Mouse (Mus musculus) frontal cortex, postnatal 25 days (tissue): ENCODE data around the gene Pde6c.

Experiments used
- DNase-seq, 2 experiments: peaks; one replicate each; pipeline ENCODE4 v3.0.0; 2022; ENCODE audit warnings: low spot score in 2 of 2

Gene Pde6c

DNA sequence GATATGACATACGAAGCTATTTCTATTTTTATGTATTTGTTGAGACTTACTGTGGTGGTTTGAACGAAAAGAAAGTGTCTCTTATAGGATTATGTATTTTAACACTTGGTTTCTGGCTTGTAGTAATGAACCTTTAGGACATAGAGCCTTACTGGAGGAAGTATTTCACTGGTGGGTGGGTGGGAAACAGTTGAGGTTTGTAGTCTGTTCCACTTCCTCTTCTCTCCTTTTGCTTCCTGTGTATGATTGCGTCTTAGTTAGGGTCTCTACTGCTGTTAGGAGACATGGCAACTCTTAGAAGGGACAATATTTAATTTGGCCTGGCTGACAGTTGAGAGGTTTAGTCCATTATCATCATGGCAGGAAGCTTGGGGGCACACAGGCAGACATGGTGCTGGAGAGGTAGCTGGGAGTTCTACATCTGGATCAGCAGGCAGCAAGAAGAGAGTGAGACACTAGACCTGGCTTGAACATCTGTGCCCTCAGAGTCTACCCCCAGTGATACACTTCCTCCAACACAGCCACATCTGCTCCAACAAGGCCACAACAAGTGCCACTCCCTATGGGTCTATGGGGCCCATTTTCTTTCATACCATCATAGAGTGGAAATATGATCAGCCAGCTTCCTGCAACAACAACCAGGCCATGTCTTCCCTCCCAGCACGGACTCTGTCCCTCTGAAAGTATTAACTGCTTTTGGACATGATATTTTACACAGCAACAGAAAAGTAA is 11.1 kb downstream of the Pde6c start:
- no peak for DNase-seq

GRCm38 (mm10) chr19:38156243-38156642 is 23.7 kb downstream of the Pde6c start:
- no peak for DNase-seq

DNA sequence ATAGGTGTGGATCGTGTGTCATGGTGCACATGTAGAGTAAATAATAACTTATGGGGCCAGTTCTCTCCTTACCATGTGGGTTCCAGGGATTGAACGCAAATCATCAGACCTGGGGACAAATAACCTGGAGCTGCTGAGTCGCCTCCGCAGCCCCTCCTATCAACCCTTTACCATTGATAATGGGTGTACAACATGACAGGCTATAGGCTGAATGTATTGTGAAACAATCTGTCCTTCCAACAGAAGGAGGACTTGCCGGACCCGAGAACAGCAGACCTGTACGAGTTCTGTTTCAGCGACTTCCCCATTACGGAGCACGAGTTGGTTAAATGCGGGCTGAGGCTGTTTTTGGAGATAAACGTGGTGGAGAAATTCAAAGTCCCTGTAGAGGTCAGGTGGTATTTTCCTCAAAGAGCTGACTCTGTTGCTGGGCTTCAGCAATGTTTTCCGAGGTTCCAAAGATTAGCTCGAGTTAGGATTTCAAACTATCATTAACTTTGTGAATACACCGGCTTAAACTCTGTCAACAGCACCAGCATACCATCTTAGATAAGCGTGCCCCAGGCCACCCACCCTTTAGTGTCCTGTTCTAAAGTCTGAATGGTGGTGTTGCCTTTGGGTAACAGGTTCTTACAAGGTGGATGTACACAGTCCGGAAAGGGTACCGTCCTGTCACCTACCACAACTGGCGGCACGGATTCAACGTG is 29.2 kb downstream of the Pde6c start:
- no peak for DNase-seq

- DNase-seq: no peak
These were observed 32.1 kb downstream of the Pde6c start for GRCm38 (mm10) chr19:38164633-38165032.

DNA sequence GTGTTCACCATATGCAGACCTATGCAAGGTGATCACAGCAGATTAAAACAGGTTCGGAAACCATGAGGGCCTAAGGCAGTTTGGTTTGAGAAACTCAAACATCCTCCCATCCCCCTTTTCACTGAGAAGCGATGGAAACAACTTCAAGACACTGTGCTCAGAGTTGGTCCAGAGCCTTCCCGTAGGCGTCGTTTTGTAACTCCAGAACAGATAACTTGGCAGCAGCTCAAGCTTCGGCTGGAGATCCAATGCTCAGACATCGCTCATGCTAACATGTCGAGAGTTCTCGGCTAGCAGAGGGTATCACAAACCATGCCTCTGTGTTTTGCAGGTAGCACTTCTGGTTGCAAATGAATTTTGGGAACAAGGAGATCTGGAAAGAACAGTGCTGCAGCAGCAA is 47.1 kb downstream of the Pde6c start:
- DNase-seq: no peak

GRCm38 (mm10) chr19:38186631-38187344 is 54.2 kb downstream of the Pde6c start:
- DNase-seq: no peak

DNA sequence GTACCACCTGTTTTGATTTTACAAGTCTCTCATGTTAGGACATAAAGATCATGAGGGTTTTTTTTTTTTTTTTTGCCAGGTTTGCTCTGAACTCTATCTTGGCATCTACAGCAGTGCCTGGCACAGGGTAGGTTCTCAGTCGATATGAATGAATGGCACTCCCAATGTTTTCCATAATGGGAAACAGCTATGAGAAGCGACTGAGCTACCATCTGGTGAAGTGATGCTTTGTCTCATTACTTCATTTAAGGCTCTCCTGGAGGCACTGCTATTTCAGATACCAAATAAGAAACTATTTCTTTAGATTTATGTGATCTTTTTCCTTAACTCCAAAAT is 54.7 kb downstream of the Pde6c start:
- no peak for DNase-seq

GRCm38 (mm10) chr19:38190606-38191005 is 58.0 kb downstream of the Pde6c start:
- no peak for DNase-seq

DNA sequence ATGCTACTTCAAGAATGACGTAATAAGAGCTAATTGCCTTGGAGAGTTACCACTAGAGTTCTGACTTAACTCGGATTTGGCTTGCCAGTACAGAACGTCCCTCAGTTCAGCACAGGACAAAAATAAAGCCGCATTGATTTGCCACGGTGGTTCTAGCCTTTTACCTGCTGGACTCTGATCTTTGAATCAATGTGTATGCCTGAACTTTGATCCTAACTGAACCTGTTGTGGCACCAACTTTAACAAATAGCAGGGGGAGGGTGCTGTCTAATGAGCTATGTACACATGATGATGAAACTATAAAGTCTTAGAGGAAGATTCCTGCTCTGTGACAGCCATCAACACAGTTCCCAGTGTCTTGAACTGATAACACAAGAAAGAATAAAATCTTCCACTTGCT is 58.9 kb downstream of the Pde6c start:
- DNase-seq: no peak

DNA sequence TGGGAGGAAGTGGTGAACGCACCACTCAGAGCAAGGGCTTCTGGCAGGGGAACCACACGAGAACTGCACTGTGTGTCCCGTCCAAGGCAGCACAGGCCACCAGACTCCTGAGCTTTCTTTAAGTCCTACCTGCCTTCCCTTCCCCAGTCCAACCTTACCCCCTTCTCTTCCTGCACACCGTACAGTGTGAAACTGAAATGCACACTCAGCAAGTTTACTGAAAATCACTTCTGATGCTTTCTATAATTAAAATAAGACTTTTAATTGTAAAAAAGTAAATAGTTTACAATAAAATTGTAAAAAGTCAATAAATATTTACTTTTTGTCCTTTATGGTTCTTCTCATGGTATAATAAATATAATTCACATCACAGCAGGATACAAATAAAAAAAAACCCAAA is 62.7 kb downstream of the Pde6c start:
- no peak for DNase-seq

- DNase-seq: no peak
These were observed 66.2 kb downstream of the Pde6c start for GRCm38 (mm10) chr19:38198731-38199130.

DNA sequence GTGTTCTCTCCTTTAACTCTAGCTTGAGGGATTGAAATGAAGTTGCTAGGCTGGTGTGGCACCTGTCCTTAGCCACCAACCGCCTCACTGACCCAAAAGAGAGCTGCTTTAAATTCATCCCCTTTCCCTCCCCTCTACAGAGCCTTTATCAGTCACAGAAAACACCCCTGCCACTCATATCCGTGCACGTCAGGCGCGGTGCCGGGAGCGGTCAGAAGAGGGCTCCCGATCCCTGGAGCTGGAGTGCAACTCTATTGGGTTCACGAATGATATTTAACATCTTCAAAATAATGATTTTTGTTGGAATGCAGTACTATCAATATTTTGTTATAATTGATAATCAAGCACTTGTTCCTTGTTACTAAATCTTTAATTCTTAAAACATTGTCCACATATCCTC is 74.1 kb downstream of the Pde6c start:
- no peak for DNase-seq

DNA sequence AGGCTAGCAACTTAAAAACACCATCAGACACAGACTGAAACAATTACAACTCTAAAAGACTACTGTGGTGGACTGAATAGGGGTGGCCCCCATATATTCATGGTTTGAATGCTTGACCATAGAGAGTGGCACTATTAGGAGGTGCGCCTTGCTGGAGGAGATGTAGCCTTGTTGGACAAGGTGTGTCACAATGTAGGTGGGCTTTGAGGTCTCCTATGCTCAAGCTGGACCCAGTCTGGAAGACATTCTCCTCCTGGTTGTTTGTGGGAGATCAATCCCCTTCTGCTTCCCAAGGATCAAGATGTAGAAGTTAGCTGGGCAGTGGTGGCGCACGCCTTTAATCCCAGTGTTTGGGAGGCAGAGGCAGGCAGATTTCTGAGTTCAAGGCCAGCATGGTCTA is 85.1 kb downstream of the Pde6c start:
- no peak for DNase-seq

DNA sequence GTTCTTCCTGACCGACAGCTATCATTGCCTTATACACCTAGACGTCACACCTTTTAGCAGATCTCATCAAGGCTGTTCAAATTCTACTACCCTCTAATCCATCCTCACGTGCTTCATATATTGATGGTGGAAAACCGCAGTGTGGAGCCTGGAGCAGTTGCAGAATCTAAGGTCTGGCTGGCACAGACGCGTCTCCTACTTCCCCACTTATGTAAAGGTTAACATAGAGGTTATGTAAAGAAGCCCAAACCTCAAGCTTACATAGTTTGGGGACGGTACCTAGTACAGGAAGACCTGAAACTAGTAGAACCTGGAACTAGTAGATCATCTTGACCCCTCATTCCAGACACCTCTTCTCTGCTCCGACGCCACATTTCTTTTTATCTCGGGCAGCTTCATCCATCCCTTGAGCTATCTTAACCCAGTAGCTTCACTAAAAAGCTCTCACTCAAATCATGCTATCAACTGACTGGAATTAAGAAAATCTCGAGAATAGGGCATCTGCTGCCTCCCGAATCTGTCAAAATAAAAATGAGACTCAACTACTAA is 90.8 kb downstream of the Pde6c start:
- no peak for DNase-seq

DNA sequence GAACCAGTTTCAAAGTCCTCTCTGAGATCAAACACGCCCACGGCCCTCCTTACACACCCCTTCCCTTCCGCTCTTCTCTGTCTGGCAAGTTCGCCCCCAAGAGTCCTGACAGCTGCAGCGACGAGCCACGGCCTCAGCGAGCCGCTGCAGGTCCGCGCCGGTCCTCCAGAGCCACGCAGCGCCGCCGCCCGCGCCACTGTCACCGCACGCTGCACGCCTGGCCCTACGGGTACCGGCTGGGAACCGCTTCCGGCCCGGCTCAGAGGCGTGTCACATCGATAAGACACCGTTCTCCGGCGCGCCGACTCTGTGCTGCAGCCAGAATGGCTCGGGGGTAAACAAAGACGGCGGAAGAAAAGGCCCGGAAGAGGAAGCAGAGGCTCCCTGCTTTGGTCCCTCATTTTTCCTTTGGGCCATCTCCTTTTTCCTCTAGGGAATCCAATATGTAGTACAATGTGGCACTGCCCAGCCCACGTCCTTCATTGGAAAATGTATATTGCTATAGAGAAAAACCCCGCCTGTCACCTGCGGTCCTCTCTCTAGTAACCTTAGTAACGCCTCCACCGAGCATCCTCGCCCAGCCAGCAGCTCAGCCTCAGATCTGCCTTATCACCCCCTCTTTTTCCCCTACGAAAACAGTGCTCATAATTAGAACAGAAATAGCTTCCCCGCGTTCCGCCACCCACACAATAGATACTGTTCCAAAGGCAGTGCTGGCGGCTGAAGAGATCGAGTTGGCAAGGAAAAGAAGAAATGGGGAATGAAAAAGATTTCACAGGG is 91.5 kb downstream of the Pde6c start, which contains the start of gene Fra10ac1:
TSS of gene Fra10ac1 (minus strand) at position 252 of the 780 bp plus-strand sequence.
- DNase-seq: peak; percentile 89 to 94

DNA sequence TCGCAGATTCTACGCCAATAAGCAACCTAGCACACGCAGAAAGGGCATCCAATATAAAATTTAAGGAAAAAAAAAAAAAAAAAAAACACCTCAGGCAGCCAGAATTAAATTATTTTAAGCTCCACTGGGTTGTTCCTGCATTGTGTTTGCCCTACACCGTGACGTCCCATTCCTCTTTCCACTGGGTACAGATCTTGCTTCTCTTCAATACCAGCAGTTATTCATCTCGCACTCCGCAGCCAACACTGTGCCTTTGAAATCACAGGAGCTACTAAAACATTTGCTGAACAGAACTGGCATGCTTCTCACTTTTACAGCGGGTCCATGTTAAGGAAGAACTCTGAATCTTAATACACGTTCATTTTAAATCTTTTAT is 92.1 kb downstream of the Pde6c start:
- no peak for DNase-seq

DNA sequence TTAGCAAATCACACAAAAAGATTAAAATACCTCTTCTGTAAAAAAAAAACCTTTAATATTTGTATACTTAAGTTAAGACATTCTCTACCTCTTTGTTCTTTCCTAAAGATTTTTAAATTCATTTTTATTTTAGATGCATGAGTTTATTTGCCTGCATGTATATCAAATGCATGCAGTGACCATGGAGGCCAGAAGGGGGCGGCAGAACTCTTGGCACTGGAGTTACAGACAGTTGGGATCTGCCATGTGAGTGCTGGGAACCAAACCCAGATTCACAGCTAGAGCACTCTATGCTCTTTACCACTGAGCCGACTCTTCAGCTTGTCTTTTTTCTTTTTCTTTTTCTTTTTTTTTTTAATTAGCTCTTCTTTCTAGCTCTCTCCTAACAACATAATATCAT is 96.1 kb downstream of the Pde6c start:
- DNase-seq: no peak

DNA sequence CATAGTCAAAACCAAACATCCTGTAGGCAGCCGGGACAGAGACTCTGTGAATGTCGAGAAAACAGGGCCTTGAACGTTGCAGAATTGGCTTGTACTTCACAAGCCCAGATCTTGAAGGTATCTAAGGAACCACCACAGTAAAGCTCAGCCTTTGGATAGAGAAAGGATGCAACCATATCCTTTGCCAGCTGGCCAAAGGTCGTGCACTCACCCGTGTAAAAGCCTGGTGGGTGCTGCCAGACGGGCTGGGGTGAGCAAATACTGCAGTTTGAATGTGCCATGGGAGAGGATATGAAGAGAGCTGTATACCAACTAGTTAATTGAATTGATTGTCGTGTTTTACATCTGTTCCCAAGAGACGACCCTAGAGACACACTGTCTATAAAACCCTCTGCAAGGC is 99.5 kb downstream of the Pde6c start:
- DNase-seq: no peak

DNA sequence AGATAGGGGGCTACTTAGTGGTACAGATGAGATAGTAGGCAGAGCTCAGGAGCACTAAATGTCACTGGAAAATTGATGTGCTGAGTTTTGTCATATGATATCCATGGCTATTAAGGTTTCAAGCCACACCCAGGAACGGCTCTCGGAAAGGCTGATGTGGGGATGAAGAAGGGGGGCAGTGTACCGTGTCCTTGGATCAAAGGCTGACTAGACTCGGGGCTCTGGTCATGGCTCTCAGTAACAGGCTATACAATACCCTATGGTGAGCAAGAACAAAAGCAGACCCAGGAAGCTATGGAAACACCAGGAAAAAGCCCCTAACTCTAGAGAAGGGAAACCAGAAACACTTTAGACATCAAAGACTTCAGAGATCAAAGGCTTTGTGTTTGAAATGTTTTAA is 99.9 kb downstream of the Pde6c start:
- DNase-seq: no peak
